Mouse (Mus musculus) left cerebral cortex, adult 2 months (tissue): ENCODE data around the gene Med13l. TPM values are rescaled to one million over a fixed set of nuclear protein-coding genes. Genes with fewer than 3 reads are reported as not detected.

Experiments
- DNase-seq, 2 experiments: peaks; one replicate each; pipeline ENCODE4 v3.0.0; 2021 to 2022; ENCODE audit warnings: low spot score in 2 of 2, mixed read lengths in 1 of 2; ENCODE audit errors: extremely low spot score in 1 of 2
- H3K27ac ChIP-seq: fragments of 200-600 bp; 2 replicates; pipeline ENCODE4 v1.8.1; 2022
- H3K4me3 ChIP-seq: fragments of 200-600 bp; 2 replicates; pipeline ENCODE4 v1.8.1; 2022
- CTCF ChIP-seq: fragments of 200-600 bp; IDR thresholded peaks from 2 replicates; pipeline ENCODE4 v1.8.1; 2022; ENCODE audit warnings: antibody characterized with exemption, mild to moderate bottlenecking, moderate library complexity
- intact Hi-C: fragments of 180-260 bp; cut with DNase I; formaldehyde crosslinking; loops from one replicate; pipeline ENCODE4 v1.15.1; 2025
- total RNA-seq, 2 experiments: library from RNA; stranded (reverse); gene quantifications; 2 replicates each; pipeline ENCODE4 v1.2.3; 2021

Med13l gene
- total RNA-seq, 2 experiments from 2014 or later: 118 to 123 TPM

- Histone ChIP-seq H3K27ac (no peak overlapping the region), H3K4me3 (no peak overlapping the region)
- TF ChIP-seq CTCF: no peak
- intact Hi-C loops: no loop called here
- no peak for DNase-seq
Observed at GRCm38 (mm10) chr5:118734455-118734854, 174.0 kb downstream of the Med13l start.

GRCm38 (mm10) chr5:118735738-118736137 is 175.3 kb downstream of the Med13l start:
- Histone ChIP-seq H3K27ac (no peak overlapping the region; the same call in 1 of the 2 replicates), H3K4me3 (no peak overlapping the region)
- no peak for DNase-seq
- intact Hi-C loops: loop anchor here (2.0 kb wide), 3 partner anchors 141 to 467 kb away; no protein-coding TSS in a partner anchor
- no peak for TF ChIP-seq CTCF

- peak; percentile 91 for TF ChIP-seq CTCF
- intact Hi-C loops: loop anchor here (2.0 kb wide), 3 partner anchors 143 to 469 kb away; no protein-coding TSS in a partner anchor
- DNase-seq: peak in 1 of 2 experiments; percentile 60
- Histone ChIP-seq H3K4me3 (no peak overlapping the region), H3K27ac (no peak overlapping the region)
Observed at GRCm38 (mm10) chr5:118737548-118737947, 177.1 kb downstream of the Med13l start.

- Histone ChIP-seq H3K4me3 (no peak overlapping the region), H3K27ac (no peak overlapping the region)
- intact Hi-C loops: no loop called here
- TF ChIP-seq CTCF: no peak
- DNase-seq: no peak
Observed at GRCm38 (mm10) chr5:118743067-118743466, 182.6 kb downstream of the Med13l start.

- no peak for TF ChIP-seq CTCF
- intact Hi-C loops: no loop called here
- no peak for DNase-seq
- H3K27ac ChIP-seq: no peak overlapping the region
- no peak overlapping the region for H3K4me3 ChIP-seq
Observed at GRCm38 (mm10) chr5:118747026-118747425, 186.5 kb downstream of the Med13l start.

- no peak for DNase-seq
- intact Hi-C loops: no loop called here
- no peak overlapping the region for H3K27ac ChIP-seq
- TF ChIP-seq CTCF: no peak
- H3K4me3 ChIP-seq: no peak overlapping the region
Observed at GRCm38 (mm10) chr5:118751446-118752179, 191.1 kb downstream of the Med13l start.

GRCm38 (mm10) chr5:118752868-118753267 is 192.4 kb downstream of the Med13l start:
- intact Hi-C loops: no loop called here
- DNase-seq: no peak
- H3K27ac ChIP-seq: no peak overlapping the region; the same call in 1 of the 2 replicates
- no peak for TF ChIP-seq CTCF
- no peak overlapping the region for H3K4me3 ChIP-seq

GRCm38 (mm10) chr5:118753471-118754044 is 193.1 kb downstream of the Med13l start:
- no peak for TF ChIP-seq CTCF
- intact Hi-C loops: no loop called here
- no peak for DNase-seq
- no peak overlapping the region for H3K4me3 ChIP-seq
- peak overlapping the region; percentile 8; the same call in 1 of the 2 replicates for H3K27ac ChIP-seq

- no peak for DNase-seq
- H3K27ac ChIP-seq: peak overlapping the region; percentile 15; the same call in 1 of the 2 replicates
- intact Hi-C loops: no loop called here
- H3K4me3 ChIP-seq: no peak overlapping the region
- TF ChIP-seq CTCF: no peak
Observed at GRCm38 (mm10) chr5:118754191-118754759, 193.8 kb downstream of the Med13l start.

- H3K4me3 ChIP-seq: no peak overlapping the region
- no peak for DNase-seq
- TF ChIP-seq CTCF: peak; percentile 46
- no peak overlapping the region for H3K27ac ChIP-seq
- intact Hi-C loops: no loop called here
Observed at GRCm38 (mm10) chr5:118756078-118756477, 195.6 kb downstream of the Med13l start.

- no peak overlapping the region for H3K27ac ChIP-seq
- intact Hi-C loops: no loop called here
- H3K4me3 ChIP-seq: no peak overlapping the region
- TF ChIP-seq CTCF: no peak; the same call in 1 of the 2 replicates
- no peak for DNase-seq
Observed at GRCm38 (mm10) chr5:118757396-118758301, 197.2 kb downstream of the Med13l start.
